Mouse (Mus musculus): ENCODE measurements around the gene Mup5.
"Not testable (repeated sequence)": the region's sequence is repeated elsewhere in the genome, so short reads cannot be mapped to it uniquely, and the experiment has no call there.

Gene Mup5

GRCm38 (mm10) chr4:61834952-61835708 lies at the start of gene Mup5:
Mup5 (minus strand) TSS chr4:61835233.
- no peak for DNase-seq

GRCm38 (mm10) chr4:61858160-61858559 lies 23.1 kb upstream of the Mup5 start:
- DNase-seq: peak; percentile 66

- DNase-seq: no peak
These were observed 21.0 kb upstream of the Mup5 start for GRCm38 (mm10) chr4:61855831-61856698.

DNA sequence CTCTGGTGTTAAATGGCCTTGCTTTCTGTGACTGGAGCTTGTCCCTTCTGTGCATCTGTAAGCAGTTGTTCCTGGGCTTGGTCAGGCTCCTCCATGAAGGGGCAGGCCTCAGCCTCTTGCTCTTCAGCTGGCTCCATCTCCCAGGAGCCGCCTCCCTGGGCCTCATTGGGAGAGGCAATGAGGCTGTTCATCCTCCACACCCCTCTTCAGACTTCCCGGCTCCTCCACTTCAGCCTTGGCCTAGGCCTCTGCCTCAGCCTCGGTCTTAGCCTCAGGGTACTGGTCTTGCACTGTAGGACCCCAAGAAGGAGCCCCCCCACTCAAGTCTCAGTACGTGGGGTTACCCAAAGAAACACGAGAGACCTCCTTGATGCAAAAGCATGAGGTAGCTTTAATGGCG lies 20.3 kb upstream of the Mup5 start:
- DNase-seq: no peak

DNA sequence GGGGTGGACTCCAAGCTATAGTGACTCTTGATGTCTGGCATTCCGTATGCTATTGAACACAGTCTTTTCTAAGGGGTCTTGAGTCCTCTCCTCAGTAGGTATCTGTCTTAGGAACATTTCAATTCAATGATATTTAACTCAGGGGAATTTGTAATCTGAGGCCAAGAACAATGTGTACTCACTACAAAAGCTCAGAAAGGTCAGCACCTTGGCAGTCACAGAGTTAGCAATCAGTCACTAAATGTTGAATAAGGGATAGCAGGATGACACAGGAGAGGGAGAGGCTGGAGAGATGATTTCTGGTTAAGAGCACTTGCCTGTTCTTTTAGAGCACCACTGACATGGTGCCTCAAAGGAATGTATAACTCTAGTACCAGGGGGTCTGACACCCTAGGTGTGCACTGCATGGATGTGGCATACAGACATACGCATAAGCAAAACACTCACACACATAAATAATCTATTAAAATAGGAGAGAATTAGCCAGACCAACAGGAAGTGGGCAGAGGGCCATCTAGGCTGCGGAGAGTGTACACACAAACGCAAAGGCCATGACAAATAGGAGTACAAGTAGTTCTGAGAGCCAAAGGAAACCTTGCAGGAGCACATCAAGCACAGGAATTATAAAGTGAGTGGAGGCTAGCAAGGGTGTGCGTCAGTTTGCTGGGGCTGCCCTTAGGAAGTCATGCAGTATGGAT lies 9.9 kb upstream of the Mup5 start:
- peak; percentile 92 for DNase-seq

DNA sequence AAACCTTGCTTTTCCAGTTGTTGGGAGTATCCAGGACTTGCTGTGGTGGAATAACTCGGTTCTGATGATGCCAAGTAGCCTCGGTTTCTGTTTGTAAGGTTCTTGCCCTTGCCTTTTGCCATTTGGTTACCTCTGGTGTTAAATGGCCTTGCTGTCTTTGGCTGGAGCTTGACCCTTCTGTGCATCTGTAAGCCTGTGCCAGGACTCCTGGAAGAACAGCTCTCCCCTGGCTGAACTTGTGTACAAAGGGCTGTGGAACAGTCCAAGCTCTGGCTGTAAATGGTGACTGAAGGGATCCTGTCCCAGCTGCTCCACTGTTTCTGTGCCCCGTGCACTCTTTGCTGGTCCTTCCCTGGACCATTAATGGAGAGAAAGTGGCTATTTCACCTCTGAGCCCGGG lies 5.8 kb downstream of the Mup5 start:
- peak; percentile 56 for DNase-seq

DNA sequence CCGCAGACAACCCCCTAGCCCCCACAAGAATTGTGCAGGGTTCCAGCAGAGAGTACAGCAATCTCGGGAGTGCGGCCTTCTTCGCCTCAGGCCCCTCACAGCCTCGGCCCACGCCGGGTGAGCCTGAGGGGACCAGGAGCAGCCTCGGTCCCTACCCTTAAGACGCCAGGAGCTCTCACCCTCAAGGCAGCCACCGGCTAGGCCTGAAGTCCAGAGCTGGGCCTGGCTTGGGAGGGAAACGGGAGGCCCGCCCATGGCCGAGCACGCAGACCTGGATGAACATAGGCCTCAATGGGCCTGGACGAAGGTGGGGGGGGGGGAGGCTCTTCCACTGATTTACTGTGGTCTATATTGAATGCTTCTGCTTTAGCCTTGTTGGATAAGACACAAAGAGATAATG lies 11.8 kb downstream of the Mup5 start:
- no peak for DNase-seq

DNA sequence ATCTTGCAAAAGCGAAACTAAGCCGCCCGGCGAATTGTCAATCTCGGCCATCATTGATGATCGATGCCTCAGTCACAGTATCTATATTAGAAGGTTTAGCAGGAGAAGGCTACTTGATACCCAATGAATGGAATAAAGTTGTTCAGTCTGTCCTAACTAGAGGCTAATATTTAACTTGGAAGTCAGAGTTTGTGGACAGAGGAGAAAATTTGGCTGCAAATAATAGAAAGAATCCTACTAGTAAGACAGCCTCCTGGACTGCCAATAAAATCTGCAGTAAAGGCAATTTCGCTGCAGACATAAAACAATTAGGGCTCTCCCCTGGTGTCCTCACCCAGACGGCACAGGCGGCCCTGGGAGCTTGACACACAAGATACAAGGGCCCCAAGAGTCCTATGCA lies 12.5 kb downstream of the Mup5 start:
- DNase-seq: peak; percentile 80

DNA sequence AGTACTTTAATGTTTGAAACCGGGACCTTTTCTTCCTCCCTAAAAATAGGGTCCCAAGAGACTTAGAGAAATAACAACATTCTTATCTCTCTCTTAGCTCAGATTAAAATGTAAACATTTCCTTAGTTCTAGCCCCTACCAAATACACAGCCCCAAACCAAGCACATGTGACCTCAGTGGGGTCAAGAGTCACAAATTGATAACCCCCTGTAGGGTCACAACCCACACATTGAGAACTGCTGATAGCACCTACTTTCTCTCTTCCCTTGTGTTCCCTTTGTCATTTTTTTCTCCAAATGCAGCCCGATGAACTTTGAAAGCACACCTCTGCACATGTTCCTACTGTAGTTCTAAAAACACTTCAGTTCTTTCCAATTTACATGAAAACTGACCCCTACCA lies 19.4 kb downstream of the Mup5 start:
- no peak for DNase-seq

- DNase-seq: no peak
These were observed 21.6 kb downstream of the Mup5 start for GRCm38 (mm10) chr4:61813435-61813834.

DNA sequence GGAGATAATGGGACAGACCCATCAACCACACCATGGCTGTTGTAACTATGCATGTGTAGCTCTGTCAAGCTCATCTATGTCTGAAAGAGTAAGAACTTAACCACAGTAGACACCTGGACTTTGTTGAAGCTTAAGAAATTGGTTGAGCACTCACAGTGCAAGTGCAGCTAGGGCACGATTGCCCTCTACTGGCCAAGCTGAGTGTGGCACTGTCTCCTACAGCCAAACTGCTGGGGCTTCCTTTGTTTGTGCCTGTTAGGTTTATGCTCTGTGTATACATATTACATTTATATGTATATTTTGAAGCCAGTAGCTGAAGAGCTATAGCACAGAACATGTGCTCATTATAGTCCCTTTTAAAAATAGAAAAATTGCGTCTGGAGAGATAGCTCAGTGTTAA lies 23.8 kb downstream of the Mup5 start:
- peak; percentile 81 for DNase-seq

DNA sequence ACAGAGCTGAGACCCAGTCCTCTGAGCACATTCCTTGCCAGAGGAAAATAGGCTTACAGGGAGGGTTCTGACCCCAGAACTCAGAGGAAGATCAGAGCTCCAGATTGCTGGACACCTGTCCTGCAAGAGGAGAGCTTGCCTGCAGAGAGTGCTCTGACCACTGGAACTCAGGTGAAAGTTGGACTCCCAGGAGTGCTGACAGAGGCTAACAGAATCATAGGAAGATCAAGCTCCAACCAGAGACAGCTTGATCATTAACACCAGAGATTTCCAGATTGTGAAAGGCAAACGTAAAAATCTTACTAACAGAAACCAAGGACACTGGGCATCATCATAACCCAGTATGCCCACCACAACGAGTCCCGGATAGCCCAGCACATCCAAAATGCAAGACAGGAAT lies 26.1 kb downstream of the Mup5 start:
- DNase-seq: peak; percentile 86

DNA sequence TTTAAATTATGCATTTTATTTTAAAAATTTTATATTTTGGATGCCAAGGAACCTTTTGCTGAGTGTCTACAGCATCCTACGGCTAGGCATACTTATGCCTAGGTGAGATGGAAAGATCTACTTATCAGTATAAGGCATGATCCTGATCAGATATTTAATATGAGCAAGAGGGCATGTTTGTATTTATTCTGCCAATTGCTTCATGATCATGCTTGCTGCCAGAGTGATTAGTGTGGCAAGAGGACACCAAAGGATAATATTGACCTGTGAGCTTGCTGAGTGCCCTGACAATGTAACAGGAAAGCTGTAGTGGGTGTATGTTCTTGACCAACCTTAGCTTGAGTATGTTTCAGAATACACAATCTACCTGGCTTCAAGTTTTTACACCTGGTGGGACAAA lies 45.3 kb downstream of the Mup5 start:
- not testable (repeated sequence) for DNase-seq

GRCm38 (mm10) chr4:61784231-61784630 lies 50.8 kb downstream of the Mup5 start:
- DNase-seq: not testable (repeated sequence)

DNA sequence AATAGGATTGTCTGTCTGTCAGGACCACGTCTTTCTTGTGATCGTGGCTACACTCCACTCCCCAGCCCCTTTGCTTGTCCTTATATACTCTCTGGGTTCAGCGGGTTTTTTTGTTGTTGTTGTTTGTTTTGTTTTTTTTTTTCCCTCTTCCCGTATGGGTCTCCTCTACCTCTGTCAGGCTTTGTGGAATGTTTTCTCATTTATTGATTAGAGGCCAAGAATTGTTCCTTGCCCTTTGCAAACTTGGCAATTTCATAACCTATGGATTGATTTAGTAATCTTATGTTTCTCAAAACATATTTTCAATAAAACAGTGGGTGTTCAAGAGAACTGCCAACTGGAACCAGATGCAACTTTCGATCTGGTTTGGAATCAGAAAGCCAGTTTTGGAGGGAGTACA lies 52.9 kb downstream of the Mup5 start, which contains the start of gene Mup19:
Gene Mup19 (minus strand): TSS at position 101 of the 400 bp plus-strand sequence.
- not testable (repeated sequence) for DNase-seq

Measured in kidney, adult 9 months (tissue).